Mouse (Mus musculus) liver, embryonic 15.5 days (tissue): ENCODE data around the gene Gm5849. TPM values are rescaled to one million over a fixed set of nuclear protein-coding genes. Genes with fewer than 3 reads are reported as not detected.
"Not testable (repeated sequence)": the region's sequence is repeated elsewhere in the genome, so short reads cannot be mapped to it uniquely, and the experiment has no call there.

Experiments
- ATAC-seq: fragments of 200-750 bp; cut with Nextera tagmentation; 2 replicates; pipeline ENCODE4 v1.8.0; 2017; ENCODE audit warnings: moderate number of reproducible peaks, mild to moderate bottlenecking, moderate library complexity; ENCODE audit not compliant: insufficient read depth
- H3K27ac ChIP-seq: fragments of 300-500 bp; sonication (generic); replicated peaks from 2 replicates; pipeline ENCODE4 v1.5.1; 2015; ENCODE audit warnings: mild to moderate bottlenecking, inconsistent platforms
- H3K27me3 ChIP-seq: fragments of 300-500 bp; sonication (generic); 2 replicates; pipeline ENCODE4 v1.6.1; 2015; ENCODE audit warnings: mild to moderate bottlenecking, inconsistent platforms
- H3K36me3 ChIP-seq: fragments of 300-500 bp; sonication (generic); replicated peaks from 2 replicates; pipeline ENCODE4 v1.6.1; 2015; ENCODE audit warnings: moderate library complexity, mild to moderate bottlenecking, inconsistent platforms
- H3K4me1 ChIP-seq: fragments of 300-500 bp; sonication (generic); replicated peaks from 2 replicates; pipeline ENCODE4 v1.6.1; 2015; ENCODE audit warnings: inconsistent platforms
- H3K4me2 ChIP-seq: fragments of 300-500 bp; sonication (generic); 2 replicates; pipeline ENCODE4 v1.6.1; 2015; ENCODE audit warnings: moderate library complexity, mild to moderate bottlenecking, inconsistent platforms
- H3K4me3 ChIP-seq: fragments of 300-500 bp; sonication (generic); replicated peaks from 2 replicates; pipeline ENCODE4 v1.5.1; 2015; ENCODE audit warnings: mild to moderate bottlenecking, inconsistent platforms
- H3K9ac ChIP-seq: fragments of 300-500 bp; sonication (generic); 2 replicates; pipeline ENCODE4 v1.6.1; 2015; ENCODE audit warnings: moderate library complexity, mild to moderate bottlenecking, inconsistent platforms
- H3K9me3 ChIP-seq: fragments of 300-500 bp; sonication (generic); replicated peaks from 2 replicates; pipeline ENCODE4 v1.6.1; 2016; ENCODE audit warnings: inconsistent platforms
- WGBS: fragments of 180-500 bp; shearing (Covaris S2); methylation state at CpG from one replicate; pipeline ENCODE4 v1.1.7; 2015; ENCODE audit warnings: mixed read lengths; ENCODE audit not compliant: insufficient replicate concordance; 5-methylcytosine and 5-hydroxymethylcytosine counted together
- polyA plus RNA-seq: library from polyadenylated mRNA; unstranded; fragments of >200 nt; fragmentation: Nextera tagmentation; extraction: Ambion mirVana; gene quantifications from 2 replicates; pipeline ENCODE4 v1.2.1, GENCODE M21; 2015

The Gm5849 gene
- not detected in 2 replicates for polyA plus RNA-seq

- H3K4me2 ChIP-seq, ATAC-seq, H3K9me3 ChIP-seq, H3K36me3 ChIP-seq, H3K27ac ChIP-seq, H3K27me3 ChIP-seq, H3K4me1 ChIP-seq, H3K9ac ChIP-seq, H3K4me3 ChIP-seq: not testable (repeated sequence)
- WGBS = 55% methylated on average over 1 of the region's 1 CpGs
These were observed at the start of gene Gm5849 for GRCm38 (mm10) chr3:90777776-90778175. Gene Gm5849 (minus strand): TSS chr3:90777876.

GRCm38 (mm10) chr3:90749658-90750057, 28.0 kb downstream of the Gm5849 start:
- ATAC-seq = no peak
- Histone ChIP-seq H3K4me3 (no peak overlapping the region), H3K27me3 (no peaks in the 10 kb centered on the region), H3K4me2 (no peak overlapping the region), H3K9me3 (peaks cover 3% of the 10 kb centered on the region; the same call in 1 of the 2 replicates), H3K4me1 (no peaks in the 10 kb centered on the region), H3K36me3 (no peaks in the 10 kb centered on the region), H3K27ac (no peak overlapping the region), H3K9ac (no peak overlapping the region)
- 63% methylated on average over 1 of the region's 1 CpGs for WGBS

GRCm38 (mm10) chr3:90726606-90727005, 51.1 kb downstream of the Gm5849 start, which contains the start of gene Pglyrp4:
Gene Pglyrp4 (plus strand): TSS chr3:90726906.
- H3K27ac ChIP-seq = no peak within 1 kb of the TSS
- no peak for ATAC-seq
- H3K4me1 ChIP-seq = no peaks in the 10 kb centered on the region
- WGBS = 55% methylated on average over 3 of the region's 3 CpGs
- H3K4me2 ChIP-seq = no peak within 1 kb of the TSS
- no peak within 1 kb of the TSS for H3K4me3 ChIP-seq
- H3K27me3 ChIP-seq = no peaks in the 10 kb centered on the region
- H3K36me3 ChIP-seq = no peaks in the 10 kb centered on the region
- no peak within 1 kb of the TSS for H3K9ac ChIP-seq
- H3K9me3 ChIP-seq = no peaks in the 10 kb centered on the region

Other genes with a start within 250 kb of the Gm5849 start
- 32.3 and 34.4 TPM in 2 replicates for gene S100a16, start 240.6 kb downstream of the Gm5849 start, polyA plus RNA-seq
- not detected in 2 replicates for gene S100a3, start 217.3 kb downstream of the Gm5849 start, polyA plus RNA-seq
- gene S100a2, start 187.6 kb downstream of the Gm5849 start, polyA plus RNA-seq = not detected in 2 replicates
- not detected in 2 replicates for gene Gm42674, start 176.0 kb downstream of the Gm5849 start, polyA plus RNA-seq
- 1.7 and 2.3 TPM in 2 replicates for gene S100a4, start 174.1 kb downstream of the Gm5849 start, polyA plus RNA-seq
- not detected in 2 replicates for gene S100a5, start 169.4 kb downstream of the Gm5849 start, polyA plus RNA-seq
- 14.2 and 15.9 TPM in 2 replicates for gene S100a6, start 165.0 kb downstream of the Gm5849 start, polyA plus RNA-seq
- not detected in 2 replicates for gene S100a7a, start 123.9 kb downstream of the Gm5849 start, polyA plus RNA-seq
- 1,899 and 2,323 TPM in 2 replicates for gene S100a8, start 108.9 kb downstream of the Gm5849 start, polyA plus RNA-seq
- gene S100a9, start 82.2 kb downstream of the Gm5849 start, polyA plus RNA-seq = 1,494 and 1,522 TPM in 2 replicates
- gene Pglyrp4, start 51.0 kb downstream of the Gm5849 start, polyA plus RNA-seq = not detected in 2 replicates